Mouse (Mus musculus): Measurements from ENCODE around the gene Nmu. TPM values are rescaled to one million over a fixed set of nuclear protein-coding genes. Genes with fewer than 3 reads are reported as not detected.

Gene Nmu
- 1.1 and 1.6 TPM in 2 replicates for polyA plus RNA-seq (2015; fragmentation: Nextera tagmentation; extraction: Ambion mirVana)

DNA sequence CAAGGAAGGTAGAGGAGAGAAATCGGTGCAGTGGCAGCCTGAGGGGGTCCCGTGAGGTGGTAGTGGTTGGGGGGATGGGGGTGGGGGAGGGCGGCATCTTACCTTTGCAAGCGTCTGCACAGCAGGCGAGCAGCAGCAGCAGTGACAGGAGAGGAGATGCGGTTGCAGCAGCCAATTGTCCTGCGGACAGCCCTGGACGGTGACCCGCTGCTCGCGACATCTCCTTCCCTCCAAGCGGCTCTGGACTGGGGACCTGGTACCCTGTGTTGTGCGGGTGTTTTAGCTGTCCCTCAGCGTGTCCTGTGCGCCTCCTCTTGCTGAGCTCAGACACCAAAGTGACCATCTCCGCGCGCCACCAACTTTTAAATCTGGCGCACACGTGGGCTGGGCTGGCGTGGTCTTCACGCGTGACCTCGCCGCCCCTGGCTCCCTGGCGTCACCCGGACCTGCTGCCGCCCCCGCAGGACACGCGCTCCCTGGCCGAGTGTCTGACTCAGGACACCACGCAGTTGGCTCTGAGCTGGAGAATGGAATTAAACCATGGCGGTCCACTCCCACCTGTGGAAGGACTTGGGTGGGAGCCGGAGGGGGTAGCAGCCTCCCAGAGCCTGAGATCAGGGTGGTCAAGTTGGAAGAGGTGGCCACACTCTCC, at the start of gene Nmu:
Gene Nmu, minus strand, starts transcription at position 336 of the 652 bp plus-strand sequence.
- no peaks in the 10 kb centered on the region for H3K36me3 ChIP-seq
- no peak for ATAC-seq (ENCODE audit: low FRiP score, low read depth)
- WGBS: 4% methylated on average over 34 of the region's 35 CpGs
- peak within 1 kb of the TSS; percentile 81 for H3K4me2 ChIP-seq
- peak within 1 kb of the TSS; percentile 26; the same call in 1 of the 2 replicates for H3K9ac ChIP-seq
- H3K27me3 ChIP-seq: peaks cover 13% of the 10 kb centered on the region
- peak within 1 kb of the TSS; percentile 38 for H3K4me3 ChIP-seq
- no peak within 1 kb of the TSS for H3K27ac ChIP-seq (replicated peaks)
- H3K4me1 ChIP-seq (replicated peaks): peaks cover 11% of the 10 kb centered on the region
- no peaks in the 10 kb centered on the region for H3K9me3 ChIP-seq

DNA sequence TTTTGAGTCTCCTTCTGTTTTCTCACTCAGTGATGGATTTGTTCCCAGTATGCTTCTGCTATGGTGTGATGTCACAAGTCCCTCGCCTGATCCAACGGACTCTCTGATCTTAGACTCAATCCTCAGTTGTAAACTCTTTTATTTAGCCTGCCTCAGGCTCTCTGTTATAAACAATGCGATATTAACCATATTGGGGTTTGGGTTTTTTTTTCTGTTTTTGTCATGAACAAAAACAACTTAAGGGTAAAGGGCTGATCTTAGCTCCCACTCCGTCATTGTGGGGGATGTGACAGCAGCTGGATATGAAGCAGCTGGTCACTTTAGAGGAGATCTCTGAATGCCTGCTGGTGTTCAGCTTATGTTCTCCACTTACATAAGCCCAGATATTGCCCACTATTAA, 48.1 kb upstream of the Nmu start:
- no peaks in the 10 kb centered on the region for H3K9me3 ChIP-seq

DNA sequence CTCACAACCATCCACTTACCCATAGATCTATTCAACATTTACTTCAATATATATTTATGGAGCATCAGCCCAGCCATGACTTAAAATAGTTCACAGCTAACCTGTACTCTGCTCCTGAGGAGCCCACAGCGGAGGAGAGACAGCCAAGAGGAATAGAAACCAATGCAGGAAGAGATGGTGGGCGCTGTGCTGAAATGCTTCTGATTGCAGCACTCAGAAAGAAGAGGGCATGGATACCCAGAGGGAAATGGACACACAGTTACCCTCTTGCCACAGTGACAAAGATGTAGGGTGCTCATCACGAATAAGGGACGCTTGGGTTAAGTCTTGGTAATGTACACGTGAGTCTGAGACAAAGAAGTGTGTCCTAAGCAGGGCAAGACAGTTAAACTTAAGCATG, 30.8 kb upstream of the Nmu start:
- H3K4me3 ChIP-seq: no peak overlapping the region
- no peak for ATAC-seq (ENCODE audit: low FRiP score, low read depth)
- H3K4me2 ChIP-seq: no peak overlapping the region
- H3K9me3 ChIP-seq: no peaks in the 10 kb centered on the region
- no peaks in the 10 kb centered on the region for H3K36me3 ChIP-seq
- 93% methylated on average over 5 of the region's 5 CpGs for WGBS
- H3K27ac ChIP-seq (replicated peaks): no peak overlapping the region
- no peaks in the 10 kb centered on the region for H3K4me1 ChIP-seq (replicated peaks)
- H3K9ac ChIP-seq: no peak overlapping the region
- H3K27me3 ChIP-seq: no peaks in the 10 kb centered on the region

More for the DNA sequence above, 48.1 kb upstream of the Nmu start:
- no peaks in the 10 kb centered on the region for H3K36me3 ChIP-seq
- no peak overlapping the region for H3K4me3 ChIP-seq
- H3K4me2 ChIP-seq: no peak overlapping the region
- no peaks in the 10 kb centered on the region for H3K4me1 ChIP-seq (replicated peaks)
- 90% methylated on average over 4 of the region's 4 CpGs for WGBS
- no peaks in the 10 kb centered on the region for H3K27me3 ChIP-seq
- ATAC-seq (ENCODE audit: low FRiP score, low read depth): no peak
- no peak overlapping the region for H3K27ac ChIP-seq (replicated peaks)
- H3K9ac ChIP-seq: no peak overlapping the region

DNA sequence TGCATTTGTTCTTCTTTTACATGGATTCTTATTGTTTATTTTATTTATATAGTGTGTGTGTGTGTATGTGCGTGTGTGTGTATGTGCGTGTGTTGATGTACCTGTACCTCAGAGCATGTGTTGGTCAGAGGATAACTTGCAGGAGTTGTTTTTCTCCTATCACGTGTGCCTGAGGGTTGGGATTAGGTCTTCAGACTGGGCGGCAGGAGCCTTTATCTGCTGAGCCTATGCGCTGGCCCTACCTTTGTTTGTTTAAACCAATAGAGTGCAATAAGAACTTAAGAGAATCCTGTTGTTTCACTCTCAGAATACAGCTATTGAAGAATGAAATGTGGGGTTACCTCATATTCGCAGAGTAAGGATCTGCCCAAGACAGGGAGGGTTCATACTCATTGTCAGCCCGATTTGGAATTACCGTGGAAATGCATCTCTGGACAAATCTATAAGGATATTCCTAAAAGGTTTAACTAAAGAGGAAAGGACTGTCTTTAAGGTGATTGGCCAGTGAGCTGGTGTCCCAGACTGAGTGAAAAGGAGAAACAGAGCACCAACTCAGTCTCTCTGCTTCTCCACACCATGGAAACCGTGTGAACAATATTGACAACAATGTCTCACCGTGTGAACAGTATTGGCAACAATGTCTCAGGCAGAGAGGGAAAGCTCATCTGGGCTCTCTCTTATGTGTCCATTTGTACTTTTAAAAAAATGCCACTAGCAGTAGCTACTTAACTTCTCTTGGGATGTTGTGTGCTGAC, 25.6 kb upstream of the Nmu start:
- WGBS: 90% methylated on average over 10 of the region's 10 CpGs
- H3K9ac ChIP-seq: no peak overlapping the region
- no peak for ATAC-seq (ENCODE audit: low FRiP score, low read depth)
- H3K9me3 ChIP-seq: no peaks in the 10 kb centered on the region
- no peak overlapping the region for H3K4me3 ChIP-seq
- no peak overlapping the region for H3K4me2 ChIP-seq
- no peak overlapping the region for H3K27ac ChIP-seq (replicated peaks)
- no peaks in the 10 kb centered on the region for H3K27me3 ChIP-seq
- no peaks in the 10 kb centered on the region for H3K36me3 ChIP-seq
- no peaks in the 10 kb centered on the region for H3K4me1 ChIP-seq (replicated peaks)

DNA sequence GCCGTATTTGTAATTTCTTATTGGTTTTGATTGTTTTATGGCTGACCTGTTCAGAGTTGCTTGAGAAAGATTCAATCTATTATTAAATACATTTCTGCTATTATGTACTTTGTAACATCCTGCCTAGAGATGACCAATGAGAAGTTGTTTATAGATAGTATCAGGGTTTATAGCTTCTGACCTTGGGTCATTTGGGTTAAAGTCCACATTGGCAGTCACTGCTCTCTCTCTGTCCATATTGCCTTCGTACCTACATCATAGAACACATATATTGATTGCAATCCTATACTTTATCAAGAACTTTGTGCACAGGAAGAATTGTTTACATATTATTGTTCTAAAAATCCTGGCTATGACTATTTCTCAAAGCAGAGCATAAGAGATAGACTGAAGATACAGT, 24.9 kb upstream of the Nmu start:
- H3K4me1 ChIP-seq (replicated peaks): no peaks in the 10 kb centered on the region
- no peaks in the 10 kb centered on the region for H3K9me3 ChIP-seq
- no peak overlapping the region for H3K4me3 ChIP-seq
- no peaks in the 10 kb centered on the region for H3K27me3 ChIP-seq
- H3K36me3 ChIP-seq: no peaks in the 10 kb centered on the region
- H3K27ac ChIP-seq (replicated peaks): no peak overlapping the region
- ATAC-seq (ENCODE audit: low FRiP score, low read depth): no peak
- no peak overlapping the region for H3K9ac ChIP-seq
- no peak overlapping the region for H3K4me2 ChIP-seq
- 95% methylated on average over 2 of the region's 2 CpGs for WGBS

DNA sequence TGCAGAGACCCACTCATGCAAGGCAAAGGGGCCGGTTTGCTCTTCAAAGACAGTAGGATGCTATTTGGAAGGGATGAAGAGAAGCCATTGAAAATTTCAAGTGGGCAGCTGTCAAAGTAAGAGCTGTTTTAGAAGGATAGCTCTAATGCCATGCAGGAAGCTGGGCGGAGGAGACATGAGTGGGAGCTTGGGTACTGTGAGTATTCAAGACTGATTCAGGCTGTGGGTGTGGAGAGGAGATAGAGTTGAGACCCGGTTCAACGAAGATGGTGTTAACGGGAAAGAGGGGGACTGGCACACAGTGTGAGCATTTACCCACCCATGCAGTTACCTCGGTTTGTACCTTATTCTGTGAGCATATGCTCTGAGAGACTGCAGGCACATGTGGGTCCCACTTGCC, 20.1 kb upstream of the Nmu start:
- no peak overlapping the region for H3K9ac ChIP-seq
- ATAC-seq (ENCODE audit: low FRiP score, low read depth): no peak
- no peaks in the 10 kb centered on the region for H3K27me3 ChIP-seq
- 75% methylated on average over 6 of the region's 6 CpGs for WGBS
- H3K36me3 ChIP-seq: no peaks in the 10 kb centered on the region
- H3K4me3 ChIP-seq: no peak overlapping the region
- no peaks in the 10 kb centered on the region for H3K4me1 ChIP-seq (replicated peaks)
- H3K9me3 ChIP-seq: no peaks in the 10 kb centered on the region
- H3K27ac ChIP-seq (replicated peaks): no peak overlapping the region
- no peak overlapping the region for H3K4me2 ChIP-seq

DNA sequence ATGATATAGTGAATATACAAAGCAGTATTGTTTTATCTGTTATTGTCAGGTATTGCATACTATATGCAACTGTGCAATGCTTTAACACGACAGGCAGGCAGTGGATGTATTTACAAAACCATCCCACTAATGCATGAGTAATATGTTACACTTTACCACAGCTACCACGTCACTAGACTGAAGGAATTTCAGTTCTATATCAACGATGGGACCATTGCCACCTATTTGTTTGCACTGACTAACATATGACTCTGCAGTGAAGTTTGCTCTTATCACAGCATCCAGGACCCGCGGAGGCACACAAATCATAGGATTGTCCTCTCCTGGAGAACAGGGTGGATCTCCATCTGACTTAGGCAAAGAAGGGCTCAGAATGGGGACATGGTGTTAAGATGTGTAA, 18.2 kb upstream of the Nmu start:
- Histone ChIP-seq H3K9me3 (no peaks in the 10 kb centered on the region), H3K4me1 (replicated peaks) (no peaks in the 10 kb centered on the region), H3K4me3 (no peak overlapping the region), H3K4me2 (no peak overlapping the region), H3K9ac (no peak overlapping the region), H3K36me3 (no peaks in the 10 kb centered on the region), H3K27me3 (no peaks in the 10 kb centered on the region), H3K27ac (replicated peaks) (no peak overlapping the region)
- ATAC-seq (ENCODE audit: low FRiP score, low read depth): no peak
- WGBS: 91% methylated on average over 5 of the region's 5 CpGs

DNA sequence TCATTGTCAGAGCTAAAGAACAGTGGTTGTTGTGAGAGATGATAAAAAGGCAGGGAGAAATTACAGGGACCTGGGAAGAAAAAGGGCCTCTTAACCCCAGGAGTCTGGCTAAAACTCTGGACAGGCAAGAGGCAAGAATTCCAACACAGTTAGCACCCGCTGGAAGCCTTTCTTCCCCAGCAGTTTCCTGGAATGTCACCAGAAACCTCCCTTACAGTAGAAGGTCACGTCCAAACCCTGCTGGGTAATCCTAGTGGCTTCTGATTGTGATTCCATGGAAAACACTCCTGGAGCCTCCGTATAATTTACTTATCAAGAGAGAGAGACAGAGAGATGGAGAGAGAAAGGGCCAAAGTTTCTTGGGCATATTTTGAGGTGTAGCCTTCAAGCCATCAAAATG, 15.6 kb upstream of the Nmu start:
- no peaks in the 10 kb centered on the region for H3K36me3 ChIP-seq
- H3K9ac ChIP-seq: no peak overlapping the region
- no peaks in the 10 kb centered on the region for H3K4me1 ChIP-seq (replicated peaks)
- no peaks in the 10 kb centered on the region for H3K9me3 ChIP-seq
- H3K4me3 ChIP-seq: no peak overlapping the region
- 45% methylated on average over 3 of the region's 3 CpGs for WGBS
- no peak overlapping the region for H3K4me2 ChIP-seq
- ATAC-seq (ENCODE audit: low FRiP score, low read depth): no peak
- no peaks in the 10 kb centered on the region for H3K27me3 ChIP-seq
- H3K27ac ChIP-seq (replicated peaks): no peak overlapping the region

DNA sequence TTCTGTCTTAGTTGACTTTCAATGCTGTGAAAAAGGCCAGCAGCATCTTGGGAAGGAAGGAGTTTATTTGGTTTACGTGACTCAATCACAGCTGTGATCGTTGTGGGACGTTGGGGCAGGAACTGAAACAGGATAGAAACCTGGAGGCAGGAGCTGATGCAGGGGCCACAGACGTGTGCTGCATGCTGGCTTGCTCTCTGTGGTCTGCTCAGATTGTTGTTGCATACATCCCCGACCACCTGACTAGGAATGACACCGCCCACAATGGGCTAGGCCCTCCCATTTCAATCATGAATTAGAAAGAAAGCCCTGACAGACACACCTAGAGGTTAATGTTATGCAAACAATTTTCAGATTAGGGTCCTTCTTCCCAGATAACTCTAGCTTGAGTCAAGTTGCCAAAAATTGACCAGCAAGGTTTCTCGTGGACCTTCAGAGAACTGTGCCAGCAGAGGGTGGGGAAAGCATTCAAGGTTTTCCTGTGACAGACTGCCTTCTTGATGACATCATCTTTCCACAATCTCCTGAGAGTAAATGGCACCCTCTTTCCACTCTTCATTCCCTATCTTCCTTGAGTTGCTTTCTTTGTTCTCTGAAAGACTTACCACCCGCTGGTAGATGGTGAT, 5.7 kb upstream of the Nmu start:
- no peaks in the 10 kb centered on the region for H3K4me1 ChIP-seq (replicated peaks)
- H3K27ac ChIP-seq (replicated peaks): no peak overlapping the region
- no peak overlapping the region for H3K9ac ChIP-seq
- 82% methylated on average over 8 of the region's 8 CpGs for WGBS
- ATAC-seq (ENCODE audit: low FRiP score, low read depth): no peak
- no peak overlapping the region for H3K4me2 ChIP-seq
- no peaks in the 10 kb centered on the region for H3K9me3 ChIP-seq
- H3K27me3 ChIP-seq: peaks cover under 1% of the 10 kb centered on the region
- H3K4me3 ChIP-seq: no peak overlapping the region
- H3K36me3 ChIP-seq: no peaks in the 10 kb centered on the region

DNA sequence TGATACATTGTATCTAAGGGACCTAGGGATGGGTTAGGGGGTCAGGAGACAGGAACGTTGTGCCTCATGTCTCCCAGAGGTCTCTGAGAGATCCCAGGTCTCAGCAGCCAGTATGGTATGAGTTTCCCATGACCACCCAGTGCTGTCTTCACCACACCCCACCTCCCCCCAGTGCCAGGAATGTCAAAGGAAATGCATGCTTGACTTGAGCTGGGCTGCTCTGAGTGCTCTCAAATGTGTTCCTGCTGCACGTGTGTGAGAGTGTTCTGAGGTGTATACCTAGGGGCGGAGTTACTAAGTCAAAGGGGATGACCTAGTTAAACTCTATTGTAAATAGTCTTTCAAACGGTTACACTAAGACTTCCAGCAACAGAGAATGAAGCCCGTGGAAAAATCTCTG, 1.8 kb upstream of the Nmu start:
- WGBS: 37% methylated on average over 5 of the region's 5 CpGs
- no peaks in the 10 kb centered on the region for H3K36me3 ChIP-seq

DNA sequence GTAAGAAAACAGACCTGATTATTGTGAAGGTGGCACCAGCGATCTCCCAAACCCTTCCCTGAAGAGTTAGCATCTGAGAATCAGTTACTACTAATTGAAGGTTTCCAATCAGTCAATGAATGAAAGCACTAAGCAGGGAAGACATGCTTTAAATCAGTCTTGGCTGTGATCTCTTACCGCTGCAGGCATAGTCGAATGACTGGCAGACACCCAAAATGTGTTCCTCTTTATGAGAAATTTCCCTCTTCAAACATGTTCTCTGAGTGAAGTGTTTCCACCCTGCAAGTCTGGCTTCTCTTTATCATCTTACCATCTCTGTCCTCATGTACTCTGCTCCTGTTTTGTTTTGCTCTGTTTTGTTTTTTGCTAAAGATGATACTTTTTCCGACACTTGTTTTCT, 2.8 kb downstream of the Nmu start:
- ATAC-seq (ENCODE audit: low FRiP score, low read depth): no peak
- Histone ChIP-seq H3K9ac (no peak overlapping the region), H3K27ac (replicated peaks) (no peak overlapping the region), H3K4me3 (no peak overlapping the region), H3K36me3 (no peaks in the 10 kb centered on the region), H3K27me3 (peaks cover 13% of the 10 kb centered on the region), H3K4me1 (replicated peaks) (peaks cover 11% of the 10 kb centered on the region), H3K9me3 (no peaks in the 10 kb centered on the region), H3K4me2 (no peak overlapping the region)
- WGBS: 84% methylated on average over 4 of the region's 4 CpGs

More for the DNA sequence above, 1.8 kb upstream of the Nmu start:
- Histone ChIP-seq H3K27me3 (peaks cover 13% of the 10 kb centered on the region), H3K4me1 (replicated peaks) (peaks cover 11% of the 10 kb centered on the region), H3K4me3 (no peak overlapping the region), H3K9me3 (no peaks in the 10 kb centered on the region), H3K4me2 (no peak overlapping the region), H3K9ac (no peak overlapping the region), H3K27ac (replicated peaks) (no peak overlapping the region)
- no peak for ATAC-seq (ENCODE audit: low FRiP score, low read depth)

DNA sequence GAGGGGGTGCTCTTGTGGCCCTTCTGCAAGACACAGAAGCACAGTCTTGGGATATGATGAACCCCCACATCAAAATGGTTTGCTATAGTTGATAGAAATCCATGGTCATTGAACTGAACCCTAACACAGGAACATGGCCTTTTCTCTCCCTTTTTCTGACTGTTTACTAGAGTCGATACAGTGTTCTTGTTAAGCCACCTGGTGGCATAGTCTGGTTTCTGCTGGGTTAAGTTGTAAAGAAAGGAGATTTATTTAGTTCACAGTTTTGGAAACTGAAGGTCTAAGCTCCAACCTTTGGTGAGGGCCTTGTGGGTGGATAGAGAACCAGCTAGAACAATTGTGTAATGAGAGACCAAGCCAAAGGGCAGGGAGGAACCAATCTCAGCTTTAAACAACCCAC, 3.5 kb downstream of the Nmu start:
- no peak overlapping the region for H3K4me2 ChIP-seq
- no peaks in the 10 kb centered on the region for H3K9me3 ChIP-seq
- H3K9ac ChIP-seq: no peak overlapping the region
- ATAC-seq (ENCODE audit: low FRiP score, low read depth): no peak
- 80% methylated on average over 1 of the region's 1 CpGs for WGBS
- no peak overlapping the region for H3K4me3 ChIP-seq
- peaks cover 13% of the 10 kb centered on the region for H3K27me3 ChIP-seq
- H3K36me3 ChIP-seq: no peaks in the 10 kb centered on the region
- H3K4me1 ChIP-seq (replicated peaks): peaks cover 11% of the 10 kb centered on the region
- no peak overlapping the region for H3K27ac ChIP-seq (replicated peaks)

All from hindbrain, embryonic 15.5 days (tissue).